Mouse (Mus musculus) lung, adult 2 months (tissue): ENCODE results near the gene Traf3ip3.

Experiments used
- CTCF ChIP-seq: fragments of 200-500 bp; IDR thresholded peaks from 2 replicates; pipeline ENCODE4 v1.5.1; 2011; ENCODE audit warnings: mild to moderate bottlenecking, low read length, control low read depth; ENCODE audit not compliant: insufficient read depth
- POLR2A ChIP-seq: fragments of 200-500 bp; IDR thresholded peaks from 2 replicates; pipeline ENCODE4 v1.6.1; 2011; ENCODE audit warnings: low read depth, mild to moderate bottlenecking, control low read depth, low read length, borderline replicate concordance; ENCODE audit errors: extremely low read depth

DNA sequence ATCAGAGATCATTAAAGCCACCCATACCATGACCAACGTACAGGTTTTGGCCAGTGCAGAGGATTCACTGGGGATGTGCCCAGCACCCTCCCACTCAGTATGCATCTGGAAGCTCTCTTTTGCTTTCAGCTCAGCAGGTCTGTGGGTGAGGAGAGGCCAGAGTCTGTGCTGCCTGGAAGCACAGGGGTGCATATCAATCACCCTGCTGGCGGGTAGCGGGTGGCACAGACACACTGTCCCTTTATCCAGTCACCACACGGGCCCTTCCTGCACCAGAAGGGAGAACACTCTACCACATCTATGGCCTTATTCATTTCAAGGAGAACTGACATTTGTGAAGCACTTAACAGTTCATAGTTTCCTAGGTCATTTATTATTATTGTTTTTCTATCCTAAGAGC, 36.9 kb upstream of the Traf3ip3 start:
- no peak for TF ChIP-seq CTCF
- no peak for TF ChIP-seq POLR2A
